Mouse (Mus musculus) testis, adult 2 months (tissue): ENCODE results near the gene Spag9. TPM values are rescaled to one million over a fixed set of nuclear protein-coding genes. Genes with fewer than 3 reads are reported as not detected.
"Not testable (repeated sequence)": the region's sequence is repeated elsewhere in the genome, so short reads cannot be mapped to it uniquely, and the experiment has no call there.

Experiments
- H3K27ac ChIP-seq: fragments of 200-500 bp; 2 replicates; pipeline ENCODE4 v1.5.1; 2012; ENCODE audit warnings: low read depth, low read length; ENCODE audit not compliant: control insufficient read depth, insufficient read depth
- H3K27me3 ChIP-seq: fragments of 200-500 bp; 2 replicates; pipeline ENCODE4 v1.6.1; 2012; ENCODE audit warnings: mild to moderate bottlenecking, low read length, moderate library complexity; ENCODE audit not compliant: control insufficient read depth, insufficient read depth
- H3K36me3 ChIP-seq: fragments of 200-500 bp; 2 replicates; pipeline ENCODE4 v1.6.1; 2012; ENCODE audit warnings: mild to moderate bottlenecking, low read length; ENCODE audit not compliant: control insufficient read depth, insufficient read depth
- H3K4me1 ChIP-seq: fragments of 200-500 bp; 2 replicates; pipeline ENCODE4 v1.6.1; 2012; ENCODE audit warnings: low read length; ENCODE audit not compliant: control insufficient read depth, insufficient read depth
- H3K4me3 ChIP-seq: fragments of 200-500 bp; 2 replicates; pipeline ENCODE4 v1.5.1; 2012; ENCODE audit warnings: low read depth, mild to moderate bottlenecking, low read length, moderate library complexity, mixed read lengths; ENCODE audit not compliant: control insufficient read depth
- CTCF ChIP-seq: fragments of 200-500 bp; IDR thresholded peaks from 2 replicates; pipeline ENCODE4 v1.5.1; 2012; ENCODE audit warnings: low read depth, mild to moderate bottlenecking, inconsistent platforms, low read length, moderate library complexity; ENCODE audit not compliant: control insufficient read depth, insufficient read depth, insufficient replicate concordance
- POLR2A ChIP-seq: fragments of 200-500 bp; IDR thresholded peaks from 2 replicates; pipeline ENCODE4 v1.6.1; 2012; ENCODE audit warnings: low read depth, mild to moderate bottlenecking, inconsistent platforms, low read length, moderate library complexity; ENCODE audit not compliant: control insufficient read depth
- polyA plus RNA-seq: library from polyadenylated mRNA; depleted of rRNA; stranded (reverse); fragments of >200 nt; gene quantifications from 2 replicates; pipeline ENCODE4 v1.2.3, GENCODE M21; 2012

The Spag9 gene
- polyA plus RNA-seq, 1 experiment: 18.8 TPM

DNA sequence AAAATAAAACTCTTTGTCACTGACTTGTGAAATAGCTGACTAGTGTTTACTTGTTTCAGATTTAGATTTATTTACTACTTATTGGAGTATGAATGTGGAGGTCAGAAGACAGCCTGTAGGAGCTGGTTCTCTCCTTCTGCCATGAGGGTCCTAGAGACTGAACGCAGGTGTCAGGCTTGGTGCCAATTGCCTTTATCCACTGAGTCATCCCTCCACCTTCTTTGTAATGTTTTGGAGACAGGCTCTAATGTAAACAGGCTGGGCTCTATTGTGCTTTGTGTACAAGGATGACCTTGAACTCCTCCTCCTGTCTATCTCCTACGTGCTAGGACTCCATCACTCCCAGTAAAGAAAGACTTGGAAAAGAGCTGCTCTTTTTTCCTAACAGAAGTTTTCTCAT lies 51.4 kb downstream of the Spag9 start:
- H3K27me3 ChIP-seq: no peaks in the 10 kb centered on the region
- no peak overlapping the region for H3K27ac ChIP-seq
- no peaks in the 10 kb centered on the region; the same call in none of the 2 replicates for H3K36me3 ChIP-seq
- H3K4me3 ChIP-seq: no peak overlapping the region
- no peaks in the 10 kb centered on the region for H3K4me1 ChIP-seq
- no peak for TF ChIP-seq POLR2A
- no peak for TF ChIP-seq CTCF

GRCm38 (mm10) chr11:94054176-94054575 lies 58.3 kb downstream of the Spag9 start:
- TF ChIP-seq POLR2A (no peak), CTCF (no peak)

DNA sequence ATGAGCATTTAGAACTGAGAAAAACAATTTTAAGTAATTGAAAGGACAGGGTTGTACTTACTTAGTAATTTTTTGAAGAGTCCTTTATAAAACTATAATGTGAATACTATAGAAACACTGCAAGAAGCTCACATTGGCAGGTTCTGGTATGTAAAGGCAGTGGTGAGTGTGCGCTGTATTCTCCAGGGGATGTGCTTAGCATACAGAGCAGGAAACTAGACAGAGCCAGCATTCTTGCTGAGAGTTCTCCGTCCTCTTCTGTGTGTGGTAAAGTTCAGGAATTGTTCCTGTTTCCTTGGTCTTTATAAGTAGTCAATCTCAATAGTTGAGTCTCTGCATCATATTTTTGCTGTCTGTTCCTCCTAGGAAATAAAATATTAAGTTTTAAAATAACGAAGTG lies 59.0 kb downstream of the Spag9 start:
- Histone ChIP-seq H3K4me1 (no peaks in the 10 kb centered on the region), H3K36me3 (peaks cover 1% of the 10 kb centered on the region; the same call in 1 of the 2 replicates), H3K27me3 (no peaks in the 10 kb centered on the region), H3K4me3 (no peak overlapping the region), H3K27ac (no peak overlapping the region)
- TF ChIP-seq POLR2A: no peak
- TF ChIP-seq CTCF: no peak

More at GRCm38 (mm10) chr11:94054176-94054575, 58.3 kb downstream of the Spag9 start:
- Histone ChIP-seq H3K4me3 (no peak overlapping the region), H3K36me3 (peaks cover 1% of the 10 kb centered on the region; the same call in 1 of the 2 replicates), H3K4me1 (no peaks in the 10 kb centered on the region), H3K27me3 (no peaks in the 10 kb centered on the region), H3K27ac (no peak overlapping the region)

GRCm38 (mm10) chr11:94063941-94064340 lies 68.0 kb downstream of the Spag9 start:
- Histone ChIP-seq H3K4me1 (no peaks in the 10 kb centered on the region), H3K27ac (no peak overlapping the region), H3K36me3 (no peaks in the 10 kb centered on the region), H3K4me3 (no peak overlapping the region), H3K27me3 (no peaks in the 10 kb centered on the region)
- TF ChIP-seq CTCF (no peak), POLR2A (no peak)

DNA sequence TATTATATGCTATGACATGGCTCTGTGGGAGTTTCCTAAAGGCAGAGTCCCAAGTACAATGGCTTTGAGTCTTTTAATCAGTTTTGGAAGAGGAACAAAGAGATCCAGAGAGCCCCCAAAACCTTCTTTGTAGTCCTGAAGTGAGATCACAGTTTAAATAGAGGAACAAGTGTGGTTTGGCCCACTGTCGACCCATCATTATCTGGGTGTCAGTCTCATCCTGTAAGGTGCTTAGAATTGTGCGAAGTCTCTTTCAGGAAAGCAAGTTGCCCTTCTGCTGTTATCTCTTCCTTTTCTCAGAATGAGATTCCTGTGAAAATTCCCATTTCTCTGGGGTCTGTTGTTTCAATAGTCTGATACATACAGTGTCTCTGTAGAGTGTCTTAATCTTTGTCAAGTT lies 74.6 kb downstream of the Spag9 start:
- H3K27me3 ChIP-seq: no peaks in the 10 kb centered on the region
- H3K4me1 ChIP-seq: no peaks in the 10 kb centered on the region
- 0 out of 2 replicates have a peak overlapping the region, but pooled peaks have one; percentile 13 for H3K27ac ChIP-seq
- H3K4me3 ChIP-seq: no peak overlapping the region
- TF ChIP-seq CTCF: no peak
- peaks cover 1% of the 10 kb centered on the region for H3K36me3 ChIP-seq

DNA sequence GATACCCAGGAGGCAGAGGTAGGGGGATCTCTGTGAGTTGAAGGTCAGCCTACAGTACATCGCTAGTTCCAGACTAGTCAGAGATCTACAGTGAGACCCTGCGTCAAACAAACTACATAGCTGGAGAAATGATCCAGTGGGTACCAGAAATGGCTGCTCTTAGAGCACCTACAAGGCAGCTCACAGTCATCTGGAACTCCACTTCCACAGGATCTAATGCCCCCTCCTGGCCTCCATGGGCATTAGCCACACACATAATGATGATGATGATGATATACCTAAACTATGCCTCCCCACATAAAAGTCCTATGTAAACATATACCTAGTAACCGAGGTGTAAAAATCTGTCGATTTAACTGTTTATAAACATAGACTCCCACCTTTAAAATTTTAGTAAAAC lies 77.4 kb downstream of the Spag9 start:
- no peak for TF ChIP-seq CTCF
- TF ChIP-seq POLR2A: no peak
- Histone ChIP-seq H3K4me3 (no peak overlapping the region), H3K36me3 (peaks cover 1% of the 10 kb centered on the region), H3K27me3 (no peaks in the 10 kb centered on the region), H3K4me1 (no peaks in the 10 kb centered on the region), H3K27ac (no peak overlapping the region)

DNA sequence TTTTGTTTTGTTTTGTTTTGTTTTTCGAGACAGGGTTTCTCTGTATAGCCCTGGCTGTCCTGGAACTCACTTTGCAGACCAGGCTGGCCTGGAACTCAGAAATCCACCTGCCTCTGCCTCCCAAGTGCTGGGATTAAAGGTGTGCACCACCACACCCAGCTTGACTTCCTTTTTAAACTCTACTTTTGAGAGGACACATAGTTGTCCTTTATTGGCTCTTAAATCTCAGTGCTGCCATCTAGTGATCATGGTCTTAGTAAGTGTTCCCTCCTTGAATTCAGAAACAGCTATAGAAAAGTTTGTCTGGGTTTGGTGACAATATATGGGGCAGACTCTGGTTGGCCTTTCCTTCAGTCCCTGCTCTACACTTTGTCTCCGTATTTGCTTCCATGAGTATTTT lies 91.1 kb downstream of the Spag9 start:
- H3K4me1 ChIP-seq, H3K27me3 ChIP-seq, H3K36me3 ChIP-seq, H3K4me3 ChIP-seq, H3K27ac ChIP-seq: not testable (repeated sequence)

DNA sequence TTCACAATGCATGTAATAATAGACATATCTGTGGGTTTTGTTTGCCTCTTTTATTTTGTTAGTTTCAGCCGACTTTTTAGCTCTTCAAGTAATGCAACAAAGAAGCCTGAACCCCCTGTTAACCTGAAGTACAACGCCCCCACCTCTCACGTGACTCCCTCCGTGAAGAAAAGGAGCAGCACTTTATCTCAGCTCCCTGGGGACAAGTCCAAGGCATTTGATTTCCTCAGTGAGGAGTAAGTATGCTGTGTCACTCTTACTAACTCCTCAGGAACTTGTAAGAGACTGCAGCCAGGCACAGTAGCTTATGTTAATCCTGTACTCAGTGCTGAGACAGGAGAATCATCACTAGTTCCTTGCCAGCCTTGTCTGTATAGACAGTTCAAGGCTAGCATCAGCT lies 94.6 kb downstream of the Spag9 start:
- TF ChIP-seq CTCF (no peak), POLR2A (no peak)
- Histone ChIP-seq H3K27me3 (no peaks in the 10 kb centered on the region), H3K4me1 (no peaks in the 10 kb centered on the region), H3K27ac (no peak overlapping the region), H3K36me3 (peaks cover 3% of the 10 kb centered on the region), H3K4me3 (no peak overlapping the region)
